Mouse (Mus musculus) CH12.LX (cell line): ENCODE measurements around the gene Pxt1. TPM values are rescaled to one million over a fixed set of nuclear protein-coding genes. Genes with fewer than 3 reads are reported as not detected.

ENCODE experiments used
- polyA plus RNA-seq: library from polyadenylated mRNA; unstranded; fragments of >175 nt; gene quantifications from 2 replicates; pipeline ENCODE4 v1.2.1, GENCODE M21; 2012; ENCODE audit warnings: low read depth; ENCODE audit not compliant: insufficient read length
- total RNA-seq, 2 experiments: library from RNA; depleted of rRNA; stranded (reverse); fragments of 300-350 nt in 1 of 2; fragments of >200 nt in 1 of 2; gene quantifications; 2 replicates each; pipeline ENCODE4 v1.2.3; 2012 to 2014

Gene Pxt1
- total and polyA plus RNA-seq, 3 experiments = not detected

Other genes starting within 250 kb of the Pxt1 start
- 0.38 TPM in 1 of 2 replicates, not detected in the other for gene AC170998.1, start 217.8 kb downstream of the Pxt1 start, total RNA-seq (2012; rRNA removed)
- gene AC170998.1, start 217.8 kb downstream of the Pxt1 start, total RNA-seq (2014; rRNA removed) = not detected in 2 replicates
- 0.50 TPM in 1 of 2 replicates, not detected in the other for gene AC170998.1, start 217.8 kb downstream of the Pxt1 start, polyA plus RNA-seq
- gene Mapk13, start 174.5 kb downstream of the Pxt1 start, total RNA-seq (2012; rRNA removed) = not detected in 2 replicates
- gene Mapk13, start 174.5 kb downstream of the Pxt1 start, total RNA-seq (2014; rRNA removed) = not detected in 2 replicates
- gene Mapk13, start 174.5 kb downstream of the Pxt1 start, polyA plus RNA-seq = not detected in 2 replicates
- gene Brpf3, start 142.8 kb downstream of the Pxt1 start, total RNA-seq (2012; rRNA removed) = 1.5 and 2.3 TPM in 2 replicates
- 0.40 and 0.96 TPM in 2 replicates for gene Brpf3, start 142.8 kb downstream of the Pxt1 start, total RNA-seq (2014; rRNA removed)
- 8.5 and 12.1 TPM in 2 replicates for gene Brpf3, start 142.8 kb downstream of the Pxt1 start, polyA plus RNA-seq
- not detected in 2 replicates for gene Pnpla1, start 85.4 kb downstream of the Pxt1 start, total RNA-seq (2012; rRNA removed)
- not detected in 2 replicates for gene Pnpla1, start 85.4 kb downstream of the Pxt1 start, total RNA-seq (2014; rRNA removed)
- not detected in 2 replicates for gene Pnpla1, start 85.4 kb downstream of the Pxt1 start, polyA plus RNA-seq
- gene 4930539E08Rik, start 28.5 kb downstream of the Pxt1 start, total RNA-seq (2012; rRNA removed) = 1.4 TPM in 2 replicates
- gene 4930539E08Rik, start 28.5 kb downstream of the Pxt1 start, total RNA-seq (2014; rRNA removed) = 0.57 and 0.62 TPM in 2 replicates
- gene 4930539E08Rik, start 28.5 kb downstream of the Pxt1 start, polyA plus RNA-seq = 1.2 and 1.4 TPM in 2 replicates
- 40.1 and 41.3 TPM in 2 replicates for gene Kctd20, start 8.1 kb upstream of the Pxt1 start, total RNA-seq (2012; rRNA removed)
- gene Kctd20, start 8.1 kb upstream of the Pxt1 start, total RNA-seq (2014; rRNA removed) = 62.9 and 68.5 TPM in 2 replicates
- gene Kctd20, start 8.1 kb upstream of the Pxt1 start, polyA plus RNA-seq = 68.6 and 85.2 TPM in 2 replicates
- gene Stk38, start 64.2 kb upstream of the Pxt1 start, total RNA-seq (2012; rRNA removed) = 25.9 and 29.0 TPM in 2 replicates
- gene Stk38, start 64.2 kb upstream of the Pxt1 start, total RNA-seq (2014; rRNA removed) = 56.0 and 56.4 TPM in 2 replicates
- gene Stk38, start 64.2 kb upstream of the Pxt1 start, polyA plus RNA-seq = 50.9 and 56.0 TPM in 2 replicates
- 171 and 266 TPM in 2 replicates for gene Srsf3, start 88.8 kb upstream of the Pxt1 start, total RNA-seq (2012; rRNA removed)
- gene Srsf3, start 88.8 kb upstream of the Pxt1 start, total RNA-seq (2014; rRNA removed) = 380 and 479 TPM in 2 replicates
- 687 and 712 TPM in 2 replicates for gene Srsf3, start 88.8 kb upstream of the Pxt1 start, polyA plus RNA-seq
- 25.3 and 37.5 TPM in 2 replicates for gene Cdkn1a, start 147.1 kb upstream of the Pxt1 start, total RNA-seq (2012; rRNA removed)
- gene Cdkn1a, start 147.1 kb upstream of the Pxt1 start, total RNA-seq (2014; rRNA removed) = 9.1 and 10.6 TPM in 2 replicates
- gene Cdkn1a, start 147.1 kb upstream of the Pxt1 start, polyA plus RNA-seq = 55.0 and 59.1 TPM in 2 replicates
- 0.17 and 0.34 TPM in 2 replicates for gene Rab44, start 170.3 kb upstream of the Pxt1 start, total RNA-seq (2012; rRNA removed)
- 0.12 TPM in 1 of 2 replicates, not detected in the other for gene Rab44, start 170.3 kb upstream of the Pxt1 start, total RNA-seq (2014; rRNA removed)
- gene Rab44, start 170.3 kb upstream of the Pxt1 start, polyA plus RNA-seq = 0.30 TPM in 1 of 2 replicates, not detected in the other